Mouse (Mus musculus) lung, postnatal 25 days (tissue): ENCODE results near the gene Ubap2.

Source experiments
- DNase-seq: peaks from one replicate; pipeline ENCODE4 v3.0.0; 2022; ENCODE audit warnings: low spot score

Ubap2 gene

DNA sequence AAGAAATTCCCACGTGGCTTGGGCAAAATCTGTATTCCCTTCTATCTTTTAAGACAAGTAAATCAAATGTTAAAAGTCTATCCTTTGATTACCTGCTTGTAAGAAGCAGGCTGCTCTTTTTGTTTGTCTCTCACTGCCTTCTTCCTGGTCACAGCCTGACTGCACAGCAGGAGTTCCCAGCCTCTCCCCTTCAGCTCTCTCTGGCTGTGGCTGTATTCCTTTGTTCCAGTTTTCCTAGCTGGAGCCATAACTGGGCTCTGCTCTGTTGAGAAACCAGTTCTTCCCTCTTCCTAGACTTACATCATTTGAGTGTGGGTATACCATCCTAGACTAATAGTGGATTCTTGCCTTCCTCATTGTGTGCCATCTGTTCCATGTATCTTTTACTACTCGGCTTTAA, 110.0 kb downstream of the Ubap2 start:
- no peak for DNase-seq

DNA sequence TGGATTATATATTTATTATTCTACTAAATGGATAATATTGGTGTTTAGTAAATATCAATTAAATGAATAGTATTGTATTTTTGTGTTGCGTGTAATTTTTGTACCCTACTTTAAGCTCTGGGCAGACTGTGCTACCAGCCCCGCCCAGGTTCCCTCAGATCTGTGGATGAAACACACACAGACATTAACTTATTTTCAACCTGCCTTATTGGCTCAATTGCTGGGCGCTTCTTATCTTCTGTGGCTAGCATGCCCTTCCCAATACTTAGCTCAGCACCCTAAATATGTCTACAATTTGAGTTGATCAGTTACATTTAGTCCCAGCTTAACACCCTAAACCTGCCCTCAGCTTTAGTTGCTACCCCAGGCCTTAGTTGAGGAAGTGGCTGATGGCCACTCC, 113.7 kb downstream of the Ubap2 start:
- no peak for DNase-seq

DNA sequence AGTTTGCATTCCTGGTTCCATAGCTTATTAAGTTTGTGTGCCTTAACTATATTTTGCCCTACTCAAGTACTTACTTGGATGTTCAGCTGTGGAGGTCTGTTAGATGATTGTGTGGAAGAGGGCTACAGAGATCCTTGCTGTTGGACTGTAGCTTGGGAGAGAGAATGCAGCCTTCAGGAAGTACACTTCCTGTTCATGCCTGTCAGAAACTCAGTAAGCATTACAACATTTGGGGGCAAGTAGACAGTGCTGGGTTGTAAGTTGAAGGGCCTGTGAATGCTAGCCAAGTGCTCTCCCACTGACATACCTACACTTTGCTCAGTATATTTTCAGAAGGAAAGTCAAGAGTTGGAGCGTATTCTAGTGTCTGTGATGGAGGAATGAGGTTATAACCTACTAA, 116.7 kb downstream of the Ubap2 start:
- no peak for DNase-seq

DNA sequence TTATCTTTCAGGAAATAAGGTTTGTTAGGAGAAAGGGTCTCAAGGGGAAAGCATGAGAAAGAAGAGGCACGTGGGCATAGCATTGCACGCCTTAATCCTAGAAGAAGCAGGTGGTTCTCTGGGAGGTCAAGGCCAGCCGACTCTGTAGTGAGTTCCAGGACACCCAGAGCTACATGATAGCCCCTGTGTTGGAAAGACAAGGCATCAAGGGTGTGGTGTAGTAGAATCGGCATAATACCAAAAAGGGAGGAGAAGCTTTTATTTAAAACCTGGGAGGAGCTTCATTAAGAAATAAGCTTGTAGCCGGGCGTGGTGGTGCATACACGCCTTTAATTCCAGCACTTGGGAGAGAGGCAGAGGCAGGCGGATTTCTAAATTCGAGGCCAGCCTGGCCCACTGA, 118.0 kb downstream of the Ubap2 start:
- no peak for DNase-seq

DNA sequence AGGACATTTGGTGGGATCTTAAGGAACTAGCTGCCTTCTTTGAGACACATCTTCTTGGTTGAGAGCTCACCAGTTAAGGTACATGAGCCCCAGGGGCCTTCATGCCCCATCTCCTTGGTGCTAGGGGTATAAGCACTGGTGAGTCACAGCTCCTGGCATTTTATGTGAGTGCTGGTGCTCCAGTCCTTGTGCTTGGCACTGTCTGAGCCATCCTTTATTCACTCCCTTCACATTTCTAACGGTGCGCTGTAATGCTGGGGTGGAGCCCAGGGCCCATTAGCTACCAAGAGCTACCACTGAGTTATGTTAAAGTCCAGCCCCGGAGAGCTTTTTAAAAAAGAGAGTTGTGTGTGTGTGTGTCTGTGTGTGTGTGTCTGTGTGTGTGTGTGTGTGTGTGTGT, 121.8 kb downstream of the Ubap2 start:
- DNase-seq = no peak

DNA sequence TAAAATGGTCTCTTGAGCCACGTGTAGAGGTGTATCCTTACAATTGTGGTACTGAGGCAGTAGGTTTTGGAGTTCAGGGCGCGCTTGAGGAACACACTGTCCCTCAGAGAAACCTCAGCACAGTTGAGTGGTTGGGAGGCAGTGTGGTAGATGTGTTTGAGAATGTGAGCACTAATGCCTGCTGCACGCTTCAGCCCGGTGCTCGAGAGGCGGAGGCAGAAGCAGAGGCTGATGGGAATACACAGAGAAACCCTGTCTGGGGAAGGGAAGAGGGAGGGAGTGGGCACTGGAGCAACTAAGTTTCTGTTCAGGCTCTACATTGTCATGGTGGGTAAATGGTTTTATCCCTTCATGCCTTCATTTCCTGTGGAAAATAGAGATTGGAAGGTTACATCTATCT, 123.8 kb downstream of the Ubap2 start:
- DNase-seq = no peak

DNA sequence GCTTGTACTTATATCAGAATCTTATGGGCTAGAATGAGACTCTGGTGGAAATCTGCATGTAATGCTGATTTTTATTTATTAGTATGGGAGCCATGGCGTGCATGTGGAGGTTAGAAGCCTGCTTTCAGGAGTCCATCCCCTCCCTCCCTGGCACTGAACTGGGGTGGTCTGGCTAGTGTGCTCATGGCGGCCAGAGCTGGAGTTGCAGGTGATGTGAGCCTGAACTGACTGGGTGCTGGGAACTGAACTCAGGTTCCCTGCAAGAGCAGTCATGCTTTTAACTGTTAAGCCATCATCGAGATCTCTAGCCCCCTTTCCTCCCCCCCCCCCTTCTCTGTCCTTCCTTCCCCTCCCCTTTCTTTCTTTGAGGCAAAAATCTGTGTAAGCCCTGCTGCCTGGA, 125.1 kb downstream of the Ubap2 start:
- no peak for DNase-seq
